Mouse (Mus musculus) frontal cortex, postnatal 25 days (tissue): ENCODE results near the gene Vps33a.

Experiments used
- DNase-seq, 2 experiments: peaks; one replicate each; pipeline ENCODE4 v3.0.0; 2022; ENCODE audit warnings: low spot score in 2 of 2

Vps33a gene

DNA sequence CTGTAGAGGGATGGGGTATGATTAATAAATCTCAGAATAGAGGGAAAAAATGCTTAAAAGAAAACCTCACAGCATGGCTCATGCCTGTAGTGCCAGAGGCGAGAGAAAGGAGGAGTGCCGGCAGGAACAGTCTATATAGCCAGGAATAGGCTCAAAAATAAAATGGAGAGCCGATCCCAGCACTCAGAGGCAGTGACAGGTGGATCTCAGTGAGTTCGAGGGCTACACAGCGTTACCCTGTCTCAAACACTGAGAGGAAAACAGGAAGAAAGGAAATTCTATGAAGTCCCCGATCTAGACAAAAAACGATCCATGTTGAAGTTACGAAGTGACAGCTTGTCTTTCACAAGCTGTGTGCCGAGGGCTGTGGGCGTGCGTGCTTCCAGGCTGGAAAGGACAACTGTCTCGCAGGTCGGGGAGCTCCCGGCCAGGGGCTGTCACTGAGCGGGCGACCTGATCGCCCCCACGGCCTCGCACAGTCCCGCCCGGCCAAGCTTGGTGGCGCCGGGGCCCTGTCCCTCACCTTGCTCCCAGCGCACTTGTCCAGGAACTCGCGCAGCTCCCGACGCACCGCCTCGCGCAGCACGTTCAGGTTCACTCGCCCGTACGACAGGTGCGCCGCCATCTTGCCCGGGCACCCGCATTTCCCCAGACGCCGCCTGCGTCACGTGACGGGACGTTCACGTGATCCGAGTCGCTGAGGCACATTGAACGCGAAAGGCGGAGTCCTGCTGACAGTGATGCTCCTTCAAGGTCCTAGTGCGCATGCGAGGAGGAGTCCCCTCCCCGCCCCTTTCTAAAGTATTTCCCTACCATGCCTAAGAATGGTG lies at the start of gene Vps33a:
TSS of gene Vps33a (minus strand) at position 682 of the 830 bp plus-strand sequence.
- DNase-seq, result peak; percentile 96 to 98

GRCm38 (mm10) chr5:123622421-123622820 lies 49.6 kb upstream of the Vps33a start:
- no peak for DNase-seq

DNA sequence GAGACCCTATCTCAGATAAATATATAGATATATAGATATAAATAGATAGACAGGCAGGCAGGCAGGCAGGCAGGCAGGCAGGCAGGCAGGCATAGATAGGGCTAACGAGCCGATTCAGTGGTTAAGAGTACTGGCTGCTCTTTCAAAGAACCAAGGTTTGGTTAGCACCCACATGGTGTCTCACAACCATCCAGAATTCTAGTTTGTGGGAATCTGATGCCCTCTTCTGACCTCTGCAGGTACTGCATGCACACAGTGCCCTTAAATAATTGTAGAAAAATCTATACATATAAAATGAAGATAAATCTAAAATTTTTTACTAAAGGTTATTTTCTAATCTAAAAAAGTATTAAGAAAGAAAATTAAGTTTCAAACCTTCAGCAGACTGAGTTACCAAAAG lies 45.7 kb upstream of the Vps33a start:
- no peak for DNase-seq

DNA sequence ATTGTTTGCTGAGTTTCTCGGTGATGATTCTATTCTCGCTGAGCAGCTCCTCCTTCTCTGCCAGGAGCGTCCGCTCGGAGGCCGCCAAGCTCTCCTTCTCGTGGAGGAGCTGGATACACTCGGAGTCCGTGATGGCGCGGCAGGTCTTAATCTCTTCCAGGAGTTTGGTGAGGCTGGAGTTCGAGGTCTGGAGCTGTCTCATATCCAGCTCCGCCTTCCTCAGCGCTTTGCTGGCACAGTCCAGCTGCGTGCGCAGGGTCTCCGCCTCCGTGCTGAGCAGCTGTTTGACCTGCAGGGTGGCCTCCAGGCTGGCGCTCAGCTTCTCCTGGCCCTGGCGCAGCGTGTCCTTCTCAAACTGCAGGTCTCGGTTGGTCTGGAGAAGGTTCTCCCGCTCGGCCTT lies 41.4 kb upstream of the Vps33a start:
- no peak for DNase-seq

- DNase-seq, result peak; percentile 79 to 86
Observed at GRCm38 (mm10) chr5:123609843-123610242, 37.0 kb upstream of the Vps33a start.

DNA sequence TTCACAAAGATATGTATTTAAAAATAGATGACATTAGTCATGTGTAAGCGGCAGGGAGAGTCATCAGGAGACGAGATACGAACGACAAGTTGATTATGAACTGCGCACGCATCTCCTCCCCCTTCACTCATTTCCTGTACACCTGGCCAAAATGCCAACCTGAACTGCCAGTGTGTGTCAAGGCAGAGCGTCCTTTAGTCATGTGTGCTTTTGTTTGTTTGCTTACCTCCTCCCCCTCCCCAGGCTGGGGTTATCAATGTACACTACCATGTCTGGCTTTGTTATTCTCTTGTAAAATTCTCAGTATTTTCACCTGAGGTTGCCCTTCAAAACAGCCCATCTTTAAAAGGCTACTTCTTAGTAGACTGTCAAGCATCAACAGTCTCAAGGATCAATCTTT lies 36.6 kb upstream of the Vps33a start:
- DNase-seq, result no peak

DNA sequence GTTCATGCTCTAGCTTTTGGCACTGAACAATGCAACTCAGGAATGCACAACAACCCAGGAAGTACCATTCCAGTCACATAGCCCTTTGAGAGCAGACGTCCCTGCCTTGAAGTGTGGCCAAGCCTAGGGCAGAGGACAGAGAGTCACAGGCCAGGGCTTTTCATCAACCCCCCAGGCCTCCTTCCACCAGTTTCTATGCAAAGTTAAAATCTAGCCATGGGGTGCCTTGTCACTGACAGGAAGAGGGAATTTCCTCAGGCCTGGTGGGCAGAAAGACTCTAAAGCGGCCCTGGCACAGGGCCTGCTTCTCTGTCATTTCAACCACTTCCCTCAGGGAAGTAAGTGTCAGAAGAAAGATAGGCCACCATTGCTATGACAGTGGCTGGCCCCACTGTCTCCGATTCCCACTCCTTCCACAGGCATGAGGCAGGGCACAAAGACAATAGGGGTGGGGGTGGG lies 34.4 kb upstream of the Vps33a start:
- DNase-seq, result no peak

DNA sequence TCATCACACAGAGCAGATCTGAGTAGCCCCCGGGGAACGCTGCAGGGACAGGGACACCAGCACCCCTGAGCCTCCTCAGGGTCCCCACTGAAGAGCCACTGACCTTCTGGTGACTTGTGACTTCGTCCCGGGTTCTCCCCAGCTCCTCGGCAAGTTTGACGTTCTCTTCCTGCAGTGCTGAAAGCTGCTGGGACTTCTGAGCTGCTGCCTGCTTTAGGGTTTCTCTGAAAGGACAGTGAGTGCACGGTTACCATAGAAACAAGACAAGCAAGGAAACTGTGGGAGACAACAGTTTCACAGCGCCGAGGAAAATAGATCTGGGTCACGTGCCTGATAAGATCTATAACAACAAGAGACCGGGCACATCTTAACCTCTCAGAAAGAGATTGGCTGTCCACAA lies 30.7 kb upstream of the Vps33a start:
- DNase-seq, result no peak

DNA sequence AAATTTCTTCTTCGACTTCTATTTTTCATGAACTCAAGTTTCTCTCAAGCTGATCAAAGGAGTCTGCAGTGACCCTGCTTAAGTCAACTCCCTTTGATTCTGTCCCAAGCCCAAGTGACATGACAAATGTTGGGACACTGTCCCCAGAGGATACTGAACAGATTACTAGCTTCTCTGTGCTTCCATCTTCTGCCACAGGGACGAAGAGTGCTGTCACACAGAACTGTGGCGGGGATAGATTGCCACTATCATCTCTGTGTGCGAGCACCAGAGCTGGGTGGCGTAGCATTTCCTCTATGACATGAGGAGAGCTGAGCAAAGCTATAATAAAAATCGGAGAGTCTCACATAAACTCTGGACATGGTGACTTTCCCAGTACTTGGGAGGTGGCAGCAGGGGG lies 29.3 kb upstream of the Vps33a start:
- no peak for DNase-seq

- no peak for DNase-seq
Observed at GRCm38 (mm10) chr5:123599319-123599718, 26.5 kb upstream of the Vps33a start.

GRCm38 (mm10) chr5:123593622-123594280 lies 20.9 kb upstream of the Vps33a start:
- no peak for DNase-seq

GRCm38 (mm10) chr5:123580043-123580442 lies 7.2 kb upstream of the Vps33a start:
- DNase-seq, result no peak

DNA sequence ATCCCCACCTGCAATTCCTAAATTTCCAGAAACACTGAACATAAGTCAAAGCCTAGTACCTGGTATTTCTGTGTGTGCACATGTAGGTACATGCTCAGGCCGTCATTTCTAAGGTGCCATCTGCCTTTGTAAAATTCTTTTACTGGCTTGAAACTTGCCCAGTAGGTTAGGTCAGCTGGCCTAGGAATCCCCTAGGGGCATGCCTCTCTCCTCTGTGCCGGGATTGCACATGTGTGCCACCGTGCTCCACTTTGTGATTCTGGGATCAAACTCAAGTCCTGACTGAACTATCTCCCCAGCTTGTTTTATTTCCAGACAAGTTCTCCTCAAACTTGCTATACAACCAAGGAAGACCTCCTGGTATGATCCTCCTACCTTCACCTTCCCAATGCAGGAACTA lies 3.9 kb upstream of the Vps33a start:
- DNase-seq, result no peak

- DNase-seq, result no peak
Observed at GRCm38 (mm10) chr5:123573362-123573761, 524 bp upstream of the Vps33a start.

GRCm38 (mm10) chr5:123561128-123561527 lies 11.7 kb downstream of the Vps33a start:
- no peak for DNase-seq

DNA sequence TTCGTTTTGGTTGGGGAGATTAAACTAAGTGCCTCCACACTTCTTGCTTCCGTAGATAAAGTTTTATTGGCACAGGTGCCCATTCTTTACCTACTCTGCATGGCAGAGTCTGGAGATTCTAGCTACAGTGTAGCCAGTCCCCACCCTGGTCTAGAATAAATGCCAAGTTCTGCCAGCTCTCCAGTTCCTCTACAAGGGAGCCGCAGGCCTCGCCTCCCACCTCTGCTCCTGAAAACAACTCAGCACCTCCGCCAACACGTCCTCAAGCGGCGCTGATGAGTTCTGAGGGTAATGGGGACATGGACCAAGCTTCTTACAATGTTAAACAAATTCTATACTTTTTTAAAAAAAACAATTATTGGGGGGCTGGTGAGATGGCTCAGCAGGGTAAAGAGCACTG lies 13.2 kb downstream of the Vps33a start:
- no peak for DNase-seq

- DNase-seq, result no peak
Observed at GRCm38 (mm10) chr5:123556451-123556850, 16.4 kb downstream of the Vps33a start.

- no peak for DNase-seq
Observed at GRCm38 (mm10) chr5:123555693-123556092, 17.1 kb downstream of the Vps33a start.

- DNase-seq, result peak in 1 of 2 experiments; percentile 2
Observed at GRCm38 (mm10) chr5:123533801-123534200, 39.0 kb downstream of the Vps33a start.

GRCm38 (mm10) chr5:123530056-123530455 lies 42.8 kb downstream of the Vps33a start:
- peak in 1 of 2 experiments; percentile 3 for DNase-seq

- peak in 1 of 2 experiments; percentile 2 for DNase-seq
Observed at GRCm38 (mm10) chr5:123528641-123529040, 44.2 kb downstream of the Vps33a start.

- DNase-seq, result peak in 1 of 2 experiments; percentile 2
Observed at GRCm38 (mm10) chr5:123525916-123526495, 46.8 kb downstream of the Vps33a start.

GRCm38 (mm10) chr5:123525281-123525680 lies 47.6 kb downstream of the Vps33a start, which contains the start of gene Gm49027:
Gm49027 (minus strand) TSS chr5:123525488.
- DNase-seq, result peak in 1 of 2 experiments; percentile 4
